Mouse (Mus musculus) limb, embryonic 13.5 days (tissue): Measurements from ENCODE around the gene Ncln. TPM values are rescaled to one million over a fixed set of nuclear protein-coding genes. Genes with fewer than 3 reads are reported as not detected.
A peak's percentile ranks its signal among the peaks of the same experiment; 100 is the strongest.

Source experiments
- ATAC-seq: fragments of 200-750 bp; cut with Nextera tagmentation; 2 replicates; pipeline ENCODE4 v1.8.0; 2017; ENCODE audit warnings: low read depth, moderate number of reproducible peaks, moderate TSS enrichment; ENCODE audit not compliant: low FRiP score
- H3K27ac ChIP-seq: fragments of 300-500 bp; sonication (generic); 2 replicates; pipeline ENCODE4 v1.5.1; 2015; ENCODE audit warnings: inconsistent platforms, mild to moderate bottlenecking, moderate library complexity
- H3K27me3 ChIP-seq: fragments of 300-500 bp; sonication (generic); 2 replicates; pipeline ENCODE4 v1.6.1; 2015; ENCODE audit warnings: mild to moderate bottlenecking, inconsistent platforms
- H3K36me3 ChIP-seq: fragments of 300-500 bp; sonication (generic); 2 replicates; pipeline ENCODE4 v1.6.1; 2015; ENCODE audit warnings: inconsistent platforms, mild to moderate bottlenecking, moderate library complexity
- H3K4me1 ChIP-seq: fragments of 300-500 bp; sonication (generic); 2 replicates; pipeline ENCODE4 v1.6.1; 2015; ENCODE audit warnings: inconsistent platforms
- H3K4me2 ChIP-seq: fragments of 300-500 bp; sonication (generic); replicated peaks from 2 replicates; pipeline ENCODE4 v1.6.1; 2015; ENCODE audit warnings: inconsistent platforms, mild to moderate bottlenecking, moderate library complexity
- H3K4me3 ChIP-seq: fragments of 300-500 bp; sonication (generic); 2 replicates; pipeline ENCODE4 v1.5.1; 2015; ENCODE audit warnings: moderate library complexity, mild to moderate bottlenecking, inconsistent platforms
- H3K9ac ChIP-seq: fragments of 300-500 bp; sonication (generic); 2 replicates; pipeline ENCODE4 v1.6.1; 2015; ENCODE audit warnings: mild to moderate bottlenecking, inconsistent platforms
- H3K9me3 ChIP-seq: fragments of 300-500 bp; sonication (generic); 2 replicates; pipeline ENCODE4 v1.6.1; 2016; ENCODE audit warnings: inconsistent platforms
- WGBS: fragments of 180-500 bp; shearing (Covaris S2); methylation state at CpG from one replicate; pipeline ENCODE4 v1.1.7; 2015; 5-methylcytosine and 5-hydroxymethylcytosine counted together
- polyA plus RNA-seq: library from polyadenylated mRNA; unstranded; fragments of >200 nt; fragmentation: Nextera tagmentation; extraction: Ambion mirVana; gene quantifications from 2 replicates; pipeline ENCODE4 v1.2.1, GENCODE M21; 2015

The Ncln gene
- polyA plus RNA-seq, 1 experiment from 2014 or later, result 102 TPM

GRCm38 (mm10) chr10:81507691-81508489 lies 11.7 kb upstream of the Ncln start:
- Histone ChIP-seq H3K27me3 (peaks cover 28% of the 10 kb centered on the region), H3K4me3 (no peak overlapping the region), H3K4me1 (no peaks in the 10 kb centered on the region), H3K27ac (no peak overlapping the region), H3K9me3 (no peaks in the 10 kb centered on the region), H3K36me3 (no peaks in the 10 kb centered on the region), H3K4me2 (no peak overlapping the region), H3K9ac (no peak overlapping the region)
- 77% methylated on average over 13 of the region's 13 CpGs for WGBS
- ATAC-seq, result no peak

DNA sequence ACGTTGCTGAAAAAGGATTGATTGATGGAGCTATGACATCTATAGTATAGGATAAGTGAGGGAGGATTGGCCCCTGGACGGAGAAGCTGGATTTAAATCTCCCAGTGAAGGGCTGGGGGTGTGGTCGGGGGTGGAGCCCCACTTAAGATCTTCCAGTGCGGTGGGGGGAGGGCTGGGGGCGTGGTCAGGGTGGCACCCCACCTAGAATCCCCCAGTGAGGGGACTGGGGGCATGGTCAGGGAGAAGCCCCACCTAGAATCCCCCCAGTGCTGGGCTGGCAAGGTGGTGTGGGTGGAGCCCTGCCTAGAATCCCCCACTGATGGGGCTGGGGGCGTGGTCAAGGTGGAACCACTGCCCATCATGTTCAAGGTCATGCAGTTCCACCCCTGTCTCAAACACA lies 10.9 kb upstream of the Ncln start:
- H3K27me3 ChIP-seq, result peaks cover 24% of the 10 kb centered on the region
- no peak for ATAC-seq
- no peaks in the 10 kb centered on the region for H3K36me3 ChIP-seq
- WGBS, result 36% methylated on average over 6 of the region's 6 CpGs
- H3K27ac ChIP-seq, result no peak overlapping the region
- H3K4me3 ChIP-seq, result no peak overlapping the region
- no peaks in the 10 kb centered on the region for H3K9me3 ChIP-seq
- no peak overlapping the region for H3K4me2 ChIP-seq
- H3K9ac ChIP-seq, result no peak overlapping the region
- no peaks in the 10 kb centered on the region for H3K4me1 ChIP-seq

DNA sequence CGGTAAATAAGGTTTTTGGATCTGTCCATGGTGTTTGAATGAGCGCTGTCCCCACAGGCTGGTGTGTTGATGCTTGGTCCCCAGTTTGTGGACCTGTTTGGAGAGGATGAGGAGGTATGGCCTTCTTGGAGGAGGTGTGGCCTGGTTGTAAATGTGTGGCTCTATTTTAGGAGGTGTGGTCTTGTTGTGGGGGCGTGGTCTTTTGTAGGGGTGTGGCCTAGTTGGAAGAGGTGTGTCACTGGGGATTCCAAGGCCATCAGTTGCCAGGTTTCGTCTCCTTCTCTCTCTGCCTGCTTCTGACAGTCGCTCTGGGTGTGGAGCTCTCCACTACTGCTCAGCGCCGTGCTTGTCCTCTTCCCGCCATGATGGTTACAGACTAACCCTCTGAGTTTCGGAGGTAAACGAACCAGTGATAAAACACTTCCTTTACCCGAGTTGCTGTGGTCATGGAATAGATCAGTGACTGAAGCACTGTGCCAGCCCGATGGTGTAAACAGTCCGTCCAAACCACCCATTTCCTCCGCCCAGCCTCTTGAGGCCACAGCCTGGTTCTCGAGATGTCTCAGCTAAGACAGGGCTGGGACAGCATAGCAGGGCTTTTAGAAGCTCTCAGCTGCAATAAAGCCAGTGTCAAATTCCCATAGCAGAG lies 8.9 kb upstream of the Ncln start:
- Histone ChIP-seq H3K27ac (no peak overlapping the region), H3K4me3 (no peak overlapping the region), H3K27me3 (peaks cover 14% of the 10 kb centered on the region), H3K9ac (no peak overlapping the region), H3K9me3 (no peaks in the 10 kb centered on the region), H3K36me3 (no peaks in the 10 kb centered on the region), H3K4me1 (no peaks in the 10 kb centered on the region), H3K4me2 (no peak overlapping the region)
- WGBS, result 65% methylated on average over 15 of the region's 15 CpGs
- no peak for ATAC-seq

DNA sequence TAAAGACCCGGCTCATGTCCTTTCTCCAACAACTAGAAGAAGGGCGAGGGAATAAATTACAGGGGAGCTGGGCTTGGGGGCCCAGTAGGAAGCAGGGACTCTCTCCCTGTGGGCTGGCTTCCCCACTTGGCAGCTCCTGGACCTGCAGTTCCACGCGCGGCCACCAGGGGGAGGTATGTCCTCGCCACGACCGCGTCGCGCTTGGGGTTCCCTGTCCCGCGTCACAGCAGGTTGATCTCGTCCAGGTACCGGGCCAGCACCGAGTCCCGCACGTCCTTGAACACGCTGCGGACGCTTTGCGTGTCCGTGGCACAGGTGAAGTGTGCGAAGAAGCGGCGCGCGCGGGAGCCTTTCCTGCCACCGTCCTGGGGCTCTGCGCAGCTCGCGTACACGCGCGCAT lies 6.5 kb upstream of the Ncln start:
- peak; percentile 15; the same call in 1 of the 2 replicates for ATAC-seq
- Histone ChIP-seq H3K27me3 (peaks cover 14% of the 10 kb centered on the region), H3K36me3 (no peaks in the 10 kb centered on the region), H3K9me3 (no peaks in the 10 kb centered on the region), H3K27ac (no peak overlapping the region), H3K4me3 (peak overlapping the region; percentile 38), H3K9ac (peak overlapping the region; percentile 53; the same call in 1 of the 2 replicates), H3K4me2 (peak overlapping the region; percentile 70), H3K4me1 (no peaks in the 10 kb centered on the region)
- 9% methylated on average over 36 of the region's 36 CpGs for WGBS

- no peak overlapping the region for H3K4me3 ChIP-seq
- no peaks in the 10 kb centered on the region for H3K9me3 ChIP-seq
- H3K4me1 ChIP-seq, result no peaks in the 10 kb centered on the region
- H3K9ac ChIP-seq, result no peak overlapping the region
- H3K27me3 ChIP-seq, result peaks cover 14% of the 10 kb centered on the region
- no peak overlapping the region for H3K4me2 ChIP-seq
- H3K36me3 ChIP-seq, result no peaks in the 10 kb centered on the region
- no peak for ATAC-seq
- H3K27ac ChIP-seq, result no peak overlapping the region
- 83% methylated on average over 5 of the region's 5 CpGs for WGBS
Measured at GRCm38 (mm10) chr10:81501863-81502262, 5.7 kb upstream of the Ncln start.

DNA sequence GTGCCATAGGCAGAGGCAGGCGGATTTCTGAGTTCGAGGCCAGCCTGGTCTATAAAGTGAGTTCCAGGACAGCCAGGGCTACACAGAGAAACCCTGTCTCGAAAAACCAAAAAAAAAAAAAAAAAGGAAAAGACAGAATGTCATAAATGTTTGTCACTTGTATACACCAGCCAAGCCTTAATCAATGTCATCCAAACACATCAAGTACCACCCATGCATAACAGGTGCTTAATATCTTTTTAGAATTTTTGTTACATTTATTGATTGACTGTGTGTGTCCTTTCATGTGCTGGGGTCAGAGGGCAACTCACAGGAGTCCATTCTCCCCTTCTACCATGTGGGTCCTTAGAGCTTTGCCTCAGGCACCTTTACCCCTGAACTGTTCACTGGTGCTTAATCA lies 3.8 kb upstream of the Ncln start, which contains the start of gene S1pr4:
Gene S1pr4 (minus strand): TSS at position 101 of the 400 bp plus-strand sequence.
- no peak within 1 kb of the TSS for H3K4me3 ChIP-seq
- 78% methylated on average over 3 of the region's 3 CpGs for WGBS
- ATAC-seq, result no peak

GRCm38 (mm10) chr10:81499250-81499901 lies 3.2 kb upstream of the Ncln start:
- 0 out of 2 replicates have a peak overlapping the region, but pooled peaks have one; percentile 19 for H3K9ac ChIP-seq
- peaks cover 14% of the 10 kb centered on the region for H3K27me3 ChIP-seq
- no peak for ATAC-seq
- 76% methylated on average over 23 of the region's 23 CpGs for WGBS
- no peak overlapping the region for H3K4me2 ChIP-seq
- no peak overlapping the region for H3K4me3 ChIP-seq
- no peak overlapping the region for H3K27ac ChIP-seq
- peaks cover 12% of the 10 kb centered on the region for H3K4me1 ChIP-seq
- H3K36me3 ChIP-seq, result no peaks in the 10 kb centered on the region
- H3K9me3 ChIP-seq, result no peaks in the 10 kb centered on the region

More for the DNA sequence above, 3.8 kb upstream of the Ncln start, which contains the start of gene S1pr4:
- H3K36me3 ChIP-seq, result no peaks in the 10 kb centered on the region
- 0 out of 2 replicates have a peak within 1 kb of the TSS, but pooled peaks have one; percentile 19 for H3K9ac ChIP-seq
- H3K4me2 ChIP-seq, result no peak within 1 kb of the TSS
- H3K4me1 ChIP-seq, result peaks cover 6% of the 10 kb centered on the region
- H3K27ac ChIP-seq, result no peak within 1 kb of the TSS
- H3K9me3 ChIP-seq, result no peaks in the 10 kb centered on the region
- peaks cover 14% of the 10 kb centered on the region for H3K27me3 ChIP-seq

GRCm38 (mm10) chr10:81498316-81499249 lies 2.4 kb upstream of the Ncln start:
- H3K4me1 ChIP-seq, result peaks cover 17% of the 10 kb centered on the region
- no peak for ATAC-seq
- H3K9ac ChIP-seq, result 0 out of 2 replicates have a peak overlapping the region, but pooled peaks have one; percentile 19
- no peak overlapping the region for H3K4me2 ChIP-seq
- H3K9me3 ChIP-seq, result no peaks in the 10 kb centered on the region
- peaks cover under 1% of the 10 kb centered on the region; the same call in 1 of the 2 replicates for H3K36me3 ChIP-seq
- H3K27me3 ChIP-seq, result peaks cover 8% of the 10 kb centered on the region
- no peak overlapping the region for H3K4me3 ChIP-seq
- no peak overlapping the region for H3K27ac ChIP-seq
- 85% methylated on average over 38 of the region's 38 CpGs for WGBS

GRCm38 (mm10) chr10:81497401-81498270 lies 1.4 kb upstream of the Ncln start:
- H3K27me3 ChIP-seq, result no peaks in the 10 kb centered on the region
- H3K9me3 ChIP-seq, result no peaks in the 10 kb centered on the region
- no peak overlapping the region for H3K9ac ChIP-seq
- H3K4me1 ChIP-seq, result peaks cover 17% of the 10 kb centered on the region
- H3K4me2 ChIP-seq, result peak overlapping the region; percentile 58
- H3K36me3 ChIP-seq, result peaks cover 10% of the 10 kb centered on the region
- no peak overlapping the region for H3K4me3 ChIP-seq
- no peak overlapping the region for H3K27ac ChIP-seq
- ATAC-seq, result no peak
- 86% methylated on average over 17 of the region's 17 CpGs for WGBS

DNA sequence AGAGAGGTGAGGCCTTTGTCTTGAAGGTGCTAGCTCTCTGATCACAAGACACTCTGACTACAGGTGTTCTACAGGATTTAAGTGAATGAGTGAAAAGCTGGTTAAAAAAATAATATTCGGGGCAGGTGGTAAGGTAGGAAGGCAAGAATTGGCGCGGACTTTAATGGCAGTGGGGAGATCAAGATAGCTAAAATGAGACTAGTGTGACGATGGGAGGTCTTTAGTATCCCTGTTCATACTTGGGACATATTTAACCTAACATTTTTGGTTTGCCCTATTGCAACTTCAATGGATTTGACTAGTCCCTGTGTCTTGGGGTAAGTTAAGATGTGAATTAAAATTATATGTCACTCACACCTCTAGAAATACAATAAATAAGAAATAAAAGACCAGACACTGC lies 777 bp upstream of the Ncln start:
- no peaks in the 10 kb centered on the region for H3K27me3 ChIP-seq
- H3K9me3 ChIP-seq, result no peaks in the 10 kb centered on the region
- no peak overlapping the region for H3K27ac ChIP-seq
- peaks cover 17% of the 10 kb centered on the region for H3K4me1 ChIP-seq
- peak overlapping the region; percentile 71 for H3K4me3 ChIP-seq
- ATAC-seq, result no peak
- H3K4me2 ChIP-seq, result peak overlapping the region; percentile 58
- H3K9ac ChIP-seq, result peak overlapping the region; percentile 52; the same call in 1 of the 2 replicates
- H3K36me3 ChIP-seq, result peaks cover 17% of the 10 kb centered on the region
- WGBS, result 32% methylated on average over 4 of the region's 4 CpGs
